Mouse (Mus musculus) forebrain, embryonic 12.5 days (tissue): ENCODE measurements around the gene Mttp. TPM values are rescaled to one million over a fixed set of nuclear protein-coding genes. Genes with fewer than 3 reads are reported as not detected.

ENCODE experiments used
- ATAC-seq: fragments of 200-750 bp; cut with Nextera tagmentation; 2 replicates; pipeline ENCODE4 v1.8.0; 2017; ENCODE audit warnings: moderate TSS enrichment; ENCODE audit not compliant: low FRiP score
- H3K27ac ChIP-seq: fragments of 300-500 bp; sonication (generic); 2 replicates; pipeline ENCODE4 v1.5.1; 2016; ENCODE audit warnings: mild to moderate bottlenecking
- H3K27me3 ChIP-seq: fragments of 300-500 bp; sonication (generic); 2 replicates; pipeline ENCODE4 v1.6.1; 2016; ENCODE audit warnings: mild to moderate bottlenecking
- H3K36me3 ChIP-seq: fragments of 300-500 bp; sonication (generic); replicated peaks from 2 replicates; pipeline ENCODE4 v1.6.1; 2016; ENCODE audit warnings: mild to moderate bottlenecking
- H3K4me1 ChIP-seq: fragments of 300-500 bp; sonication (generic); 2 replicates; pipeline ENCODE4 v1.6.1; 2016
- H3K4me2 ChIP-seq: fragments of 300-500 bp; sonication (generic); 2 replicates; pipeline ENCODE4 v1.6.1; 2016; ENCODE audit warnings: mild to moderate bottlenecking, moderate library complexity
- H3K4me3 ChIP-seq: fragments of 300-500 bp; sonication (generic); replicated peaks from 2 replicates; pipeline ENCODE4 v1.5.1; 2016; ENCODE audit warnings: mild to moderate bottlenecking
- H3K9ac ChIP-seq: fragments of 300-500 bp; sonication (generic); 2 replicates; pipeline ENCODE4 v1.6.1; 2016; ENCODE audit warnings: mild to moderate bottlenecking
- H3K9me3 ChIP-seq: fragments of 300-500 bp; sonication (generic); 2 replicates; pipeline ENCODE4 v1.6.1; 2016
- WGBS: fragments of 180-500 bp; shearing (Covaris S2); methylation state at CpG from one replicate; pipeline ENCODE4 v1.1.7; 2016; 5-methylcytosine and 5-hydroxymethylcytosine counted together
- polyA plus RNA-seq: library from polyadenylated mRNA; unstranded; fragments of >200 nt; fragmentation: Nextera tagmentation; extraction: Ambion mirVana; gene quantifications from 2 replicates; pipeline ENCODE4 v1.2.1, GENCODE M21; 2016

Mttp gene
- polyA plus RNA-seq, 1 experiment from 2014 or later, result 14.1 TPM

GRCm38 (mm10) chr3:138060429-138060828 is 84.3 kb downstream of the Mttp start:
- no peak overlapping the region for H3K9ac ChIP-seq
- no peaks in the 10 kb centered on the region for H3K36me3 ChIP-seq
- H3K27me3 ChIP-seq, result no peaks in the 10 kb centered on the region
- peaks cover 12% of the 10 kb centered on the region for H3K4me1 ChIP-seq
- no peak overlapping the region for H3K27ac ChIP-seq
- H3K4me3 ChIP-seq, result no peak overlapping the region
- WGBS, result 94% methylated on average over 7 of the region's 7 CpGs
- H3K4me2 ChIP-seq, result no peak overlapping the region
- H3K9me3 ChIP-seq, result no peaks in the 10 kb centered on the region
- ATAC-seq, result no peak

GRCm38 (mm10) chr3:138058226-138058625 is 86.5 kb downstream of the Mttp start:
- Histone ChIP-seq H3K9me3 (no peaks in the 10 kb centered on the region), H3K9ac (no peak overlapping the region), H3K4me3 (no peak overlapping the region), H3K4me2 (no peak overlapping the region), H3K27me3 (no peaks in the 10 kb centered on the region), H3K27ac (no peak overlapping the region), H3K36me3 (no peaks in the 10 kb centered on the region), H3K4me1 (peaks cover 3% of the 10 kb centered on the region; the same call in 1 of the 2 replicates)
- 48% methylated on average over 4 of the region's 4 CpGs for WGBS
- no peak for ATAC-seq

- H3K9me3 ChIP-seq, result no peaks in the 10 kb centered on the region
- no peak overlapping the region for H3K9ac ChIP-seq
- H3K27ac ChIP-seq, result no peak overlapping the region
- no peak for ATAC-seq
- H3K4me1 ChIP-seq, result peaks cover 3% of the 10 kb centered on the region; the same call in 1 of the 2 replicates
- H3K4me2 ChIP-seq, result no peak overlapping the region
- no peak overlapping the region for H3K4me3 ChIP-seq
- H3K36me3 ChIP-seq, result no peaks in the 10 kb centered on the region
- H3K27me3 ChIP-seq, result no peaks in the 10 kb centered on the region
- WGBS, result 79% methylated on average over 7 of the region's 7 CpGs
Observed at GRCm38 (mm10) chr3:138056976-138057375, 87.8 kb downstream of the Mttp start.

- Histone ChIP-seq H3K27me3 (no peaks in the 10 kb centered on the region), H3K9ac (no peak overlapping the region), H3K4me1 (peaks cover 3% of the 10 kb centered on the region; the same call in 1 of the 2 replicates), H3K4me2 (no peak overlapping the region), H3K36me3 (no peaks in the 10 kb centered on the region), H3K27ac (no peak overlapping the region), H3K9me3 (no peaks in the 10 kb centered on the region), H3K4me3 (no peak overlapping the region)
- WGBS, result 64% methylated on average over 4 of the region's 4 CpGs
- ATAC-seq, result no peak
Observed at GRCm38 (mm10) chr3:138053969-138054368, 90.8 kb downstream of the Mttp start.

- Histone ChIP-seq H3K4me2 (no peak overlapping the region), H3K27ac (no peak overlapping the region), H3K9me3 (no peaks in the 10 kb centered on the region), H3K4me1 (no peaks in the 10 kb centered on the region), H3K27me3 (no peaks in the 10 kb centered on the region), H3K9ac (no peak overlapping the region), H3K4me3 (no peak overlapping the region), H3K36me3 (no peaks in the 10 kb centered on the region)
- ATAC-seq, result no peak
- WGBS, result 79% methylated on average over 3 of the region's 3 CpGs
Observed at GRCm38 (mm10) chr3:138051431-138051830, 93.3 kb downstream of the Mttp start.

GRCm38 (mm10) chr3:138050772-138051171 is 94.0 kb downstream of the Mttp start:
- Histone ChIP-seq H3K27me3 (no peaks in the 10 kb centered on the region), H3K36me3 (no peaks in the 10 kb centered on the region), H3K4me3 (no peak overlapping the region), H3K4me1 (no peaks in the 10 kb centered on the region), H3K9me3 (no peaks in the 10 kb centered on the region), H3K9ac (no peak overlapping the region), H3K27ac (no peak overlapping the region), H3K4me2 (no peak overlapping the region)
- no peak for ATAC-seq
- whole genome bisulfite sequencing, result 89% methylated on average over 11 of the region's 11 CpGs

GRCm38 (mm10) chr3:138049555-138049954 is 95.2 kb downstream of the Mttp start:
- WGBS, result 92% methylated on average over 6 of the region's 6 CpGs

GRCm38 (mm10) chr3:138043316-138043715 is 101.5 kb downstream of the Mttp start:
- H3K36me3 ChIP-seq, result no peaks in the 10 kb centered on the region
- no peaks in the 10 kb centered on the region for H3K9me3 ChIP-seq
- H3K27me3 ChIP-seq, result no peaks in the 10 kb centered on the region
- 81% methylated on average over 7 of the region's 7 CpGs for WGBS
- H3K4me3 ChIP-seq, result no peak overlapping the region
- H3K9ac ChIP-seq, result no peak overlapping the region
- H3K27ac ChIP-seq, result no peak overlapping the region
- no peak overlapping the region for H3K4me2 ChIP-seq
- no peak for ATAC-seq
- no peaks in the 10 kb centered on the region for H3K4me1 ChIP-seq

More at GRCm38 (mm10) chr3:138049555-138049954, 95.2 kb downstream of the Mttp start:
- no peak overlapping the region for H3K27ac ChIP-seq
- H3K36me3 ChIP-seq, result no peaks in the 10 kb centered on the region
- H3K4me2 ChIP-seq, result no peak overlapping the region
- no peak overlapping the region for H3K4me3 ChIP-seq
- no peaks in the 10 kb centered on the region for H3K9me3 ChIP-seq
- no peak overlapping the region for H3K9ac ChIP-seq
- no peaks in the 10 kb centered on the region for H3K27me3 ChIP-seq
- no peaks in the 10 kb centered on the region for H3K4me1 ChIP-seq
- ATAC-seq, result no peak

GRCm38 (mm10) chr3:138041591-138042301 is 103.0 kb downstream of the Mttp start:
- Histone ChIP-seq H3K27me3 (no peaks in the 10 kb centered on the region), H3K36me3 (no peaks in the 10 kb centered on the region), H3K4me3 (no peak overlapping the region), H3K4me2 (no peak overlapping the region), H3K9me3 (no peaks in the 10 kb centered on the region), H3K9ac (no peak overlapping the region), H3K4me1 (no peaks in the 10 kb centered on the region), H3K27ac (no peak overlapping the region)
- WGBS, result 64% methylated on average over 3 of the region's 3 CpGs
- ATAC-seq, result no peak

- Histone ChIP-seq H3K27me3 (no peaks in the 10 kb centered on the region), H3K4me1 (no peaks in the 10 kb centered on the region), H3K4me3 (no peak overlapping the region), H3K36me3 (no peaks in the 10 kb centered on the region), H3K27ac (no peak overlapping the region), H3K9ac (no peak overlapping the region), H3K4me2 (no peak overlapping the region), H3K9me3 (no peaks in the 10 kb centered on the region)
- 78% methylated on average over 2 of the region's 2 CpGs for WGBS
- ATAC-seq, result no peak
Observed at GRCm38 (mm10) chr3:138040938-138041337, 103.8 kb downstream of the Mttp start.

Other genes with a start within 250 kb of the Mttp start
- 103 and 106 TPM in 2 replicates for gene Lamtor3, start 226.5 kb downstream of the Mttp start, polyA plus RNA-seq
- 3.8 and 5.5 TPM in 2 replicates for gene Dapp1, start 163.4 kb downstream of the Mttp start, polyA plus RNA-seq
- 0.03 and 0.08 TPM in 2 replicates for gene 1110002E22Rik, start 79.9 kb downstream of the Mttp start, polyA plus RNA-seq
- gene Gm5105, start 77.6 kb downstream of the Mttp start, polyA plus RNA-seq, result not detected in 2 replicates
- gene Trmt10a, start 1.5 kb downstream of the Mttp start, polyA plus RNA-seq, result 13.7 and 14.5 TPM in 2 replicates
- not detected in 2 replicates for gene 4930579F01Rik, start 48.9 kb upstream of the Mttp start, polyA plus RNA-seq
- gene Adh7, start 72.8 kb upstream of the Mttp start, polyA plus RNA-seq, result 0.17 TPM in 1 of 2 replicates, not detected in the other
- 0.20 and 0.55 TPM in 2 replicates for gene Adh1, start 116.0 kb upstream of the Mttp start, polyA plus RNA-seq
- gene Adh6a, start 168.3 kb upstream of the Mttp start, polyA plus RNA-seq, result not detected in 2 replicates
- gene Adh6b, start 196.8 kb upstream of the Mttp start, polyA plus RNA-seq, result 0.10 and 0.23 TPM in 2 replicates